Mouse (Mus musculus): ENCODE results near the gene Card6.
"Not testable (repeated sequence)": the region's sequence is repeated elsewhere in the genome, so short reads cannot be mapped to it uniquely, and the experiment has no call there.

Card6 gene

DNA sequence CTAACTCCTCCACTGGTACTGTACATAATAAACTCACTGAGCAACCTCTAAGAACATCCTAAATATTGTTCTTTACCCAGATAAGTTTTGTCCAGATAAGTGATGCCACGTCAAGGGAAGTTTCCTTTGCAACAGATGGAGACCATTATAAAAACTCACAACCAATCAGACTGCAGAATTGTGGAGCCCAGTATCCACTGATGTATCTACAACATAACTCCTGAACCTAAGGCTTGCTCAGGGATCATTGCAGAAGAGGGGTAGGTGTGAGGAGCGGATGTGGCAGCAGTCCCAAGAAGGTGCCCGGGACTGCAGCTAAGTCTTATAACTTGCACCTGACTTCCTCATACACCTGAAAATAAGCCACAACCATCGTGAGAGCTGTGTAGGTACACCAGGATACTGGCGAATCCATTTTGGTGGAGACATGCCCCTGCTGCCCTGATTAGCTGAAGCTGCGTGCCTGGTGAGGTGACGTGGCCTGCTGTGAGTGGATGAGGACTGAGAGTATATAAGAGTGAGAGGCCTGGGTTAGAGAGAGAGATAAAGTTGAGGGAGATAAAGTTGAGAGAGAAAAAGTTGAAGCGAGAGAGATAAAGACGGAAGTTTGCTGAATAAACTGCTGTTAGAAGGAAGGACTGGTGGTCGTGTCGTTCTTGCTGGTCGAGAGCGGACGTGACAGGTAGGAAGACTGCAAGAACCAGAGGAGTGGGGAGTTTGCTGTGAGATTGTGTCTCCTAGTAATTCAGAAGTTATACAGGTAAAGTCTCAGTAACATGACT lies 22.7 kb upstream of the Card6 start:
- not testable (repeated sequence) for DNase-seq (ENCODE audit: low read depth, low spot score)

DNA sequence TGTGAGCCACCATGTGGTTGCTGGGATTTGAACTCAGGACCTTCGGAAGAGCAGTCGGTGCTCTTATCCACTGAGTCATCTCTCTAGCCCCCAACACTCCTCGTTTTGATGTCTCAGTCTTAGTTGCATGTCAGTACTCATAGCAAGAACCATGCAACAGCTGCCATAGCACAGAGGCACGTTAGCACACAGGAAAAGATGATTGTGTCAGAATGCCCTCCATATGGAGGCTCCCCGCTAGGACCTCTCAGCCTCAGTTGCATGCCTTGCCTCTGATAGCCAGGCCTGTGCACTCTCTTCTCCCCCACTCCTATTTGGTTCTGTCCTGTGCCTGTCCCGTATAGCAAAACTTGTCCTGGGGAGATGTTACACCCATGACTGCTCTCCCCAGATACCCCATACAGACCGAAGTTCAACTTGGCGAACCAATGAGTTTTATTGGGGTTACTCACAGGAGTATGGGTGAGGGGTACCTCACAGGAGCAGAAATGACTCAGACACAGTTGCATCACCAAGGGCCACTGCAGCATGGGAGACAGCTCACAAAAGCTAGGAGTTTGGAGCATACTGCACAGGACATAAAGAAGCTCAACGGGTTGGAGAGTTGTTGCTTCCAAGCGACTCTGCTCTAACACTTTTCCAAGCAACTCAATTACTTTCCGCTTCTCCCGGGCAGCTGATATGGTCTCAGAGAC lies 20.9 kb upstream of the Card6 start:
- DNase-seq (ENCODE audit: low read depth, low spot score), result no peak

GRCm38 (mm10) chr15:5128176-5128940 lies 20.0 kb upstream of the Card6 start:
- DNase-seq (ENCODE audit: low read depth, low spot score), result no peak

DNA sequence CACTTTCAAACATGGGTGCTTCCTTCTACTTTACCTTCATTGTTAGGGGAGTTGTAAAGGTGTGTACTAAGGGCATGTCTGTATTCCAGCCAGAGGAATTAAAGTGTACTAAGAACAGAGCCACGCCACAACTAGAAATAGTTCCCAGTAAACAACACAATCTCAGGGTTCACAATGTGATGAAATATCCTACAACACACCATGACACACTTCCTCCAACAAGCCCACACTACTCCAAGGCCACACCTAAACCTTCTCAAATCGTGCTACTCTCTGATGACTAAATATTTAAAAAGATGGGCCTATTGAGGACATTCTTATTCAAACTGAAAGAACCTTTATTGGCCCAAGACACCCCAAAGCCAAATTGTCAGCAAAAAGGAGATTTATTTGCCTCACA lies 19.1 kb upstream of the Card6 start:
- no peak for DNase-seq (ENCODE audit: low read depth, low spot score)

GRCm38 (mm10) chr15:5126456-5126855 lies 18.1 kb upstream of the Card6 start:
- no peak for DNase-seq (ENCODE audit: low read depth, low spot score)

DNA sequence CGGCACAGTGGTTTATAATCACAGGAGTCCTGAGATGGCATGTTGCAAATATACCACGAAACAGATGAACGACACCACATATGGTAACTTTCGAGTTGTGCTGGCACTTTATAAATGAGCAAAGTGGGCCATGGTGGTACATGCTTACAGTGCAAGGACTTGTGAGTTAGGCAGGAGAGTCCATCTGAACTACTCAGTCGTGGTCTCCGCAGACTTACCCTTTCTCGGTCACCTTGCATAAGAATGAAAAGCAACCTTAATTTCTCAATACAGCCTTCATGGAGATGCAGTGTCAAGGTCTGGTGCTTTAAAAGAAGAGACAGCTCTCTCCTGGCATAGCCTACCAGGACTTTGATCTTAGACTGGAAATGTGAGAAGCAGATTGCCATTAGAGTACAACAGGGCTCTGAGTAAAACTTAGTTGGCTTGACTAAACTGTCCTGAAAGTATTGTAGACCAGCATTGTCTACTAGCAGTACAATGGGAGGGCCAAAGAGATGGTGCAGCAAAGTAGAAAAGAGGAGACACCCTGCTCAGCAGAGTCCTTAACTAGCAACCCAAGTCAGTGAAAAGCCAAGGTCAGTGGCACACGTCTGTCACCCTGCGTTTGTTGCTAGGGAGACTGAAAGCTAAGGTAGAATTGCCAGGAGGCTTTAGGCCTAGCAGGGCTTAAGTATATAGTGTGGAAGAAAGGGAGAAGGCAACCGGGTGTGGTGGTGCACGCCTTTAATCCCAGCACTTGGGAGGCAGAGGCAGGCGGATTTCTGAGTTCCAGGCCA lies 13.4 kb upstream of the Card6 start:
- DNase-seq (ENCODE audit: low read depth, low spot score), result no peak

DNA sequence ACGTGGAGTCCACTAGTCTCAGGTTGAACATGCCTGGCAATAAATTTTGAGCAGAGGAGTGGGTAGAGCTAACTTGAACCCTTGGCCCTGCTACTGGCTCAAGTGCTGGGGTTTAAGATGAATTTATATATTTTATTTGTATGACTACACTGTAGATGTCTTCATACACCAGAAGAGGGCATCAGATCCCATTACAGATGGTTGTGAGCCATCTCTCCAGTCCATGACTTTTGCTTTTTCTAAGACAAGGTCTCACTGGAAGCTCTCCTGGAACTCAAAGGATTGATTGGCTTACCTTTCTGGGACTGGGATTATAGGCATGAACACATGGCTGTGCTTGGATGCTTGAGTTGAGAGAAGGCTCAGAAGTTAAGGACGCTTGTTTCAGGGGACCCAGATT lies 11.4 kb upstream of the Card6 start:
- DNase-seq (ENCODE audit: low read depth, low spot score), result no peak

GRCm38 (mm10) chr15:5119192-5119591 lies 10.9 kb upstream of the Card6 start:
- DNase-seq (ENCODE audit: low read depth, low spot score), result no peak

GRCm38 (mm10) chr15:5118626-5119025 lies 10.3 kb upstream of the Card6 start:
- no peak for DNase-seq (ENCODE audit: low read depth, low spot score)

DNA sequence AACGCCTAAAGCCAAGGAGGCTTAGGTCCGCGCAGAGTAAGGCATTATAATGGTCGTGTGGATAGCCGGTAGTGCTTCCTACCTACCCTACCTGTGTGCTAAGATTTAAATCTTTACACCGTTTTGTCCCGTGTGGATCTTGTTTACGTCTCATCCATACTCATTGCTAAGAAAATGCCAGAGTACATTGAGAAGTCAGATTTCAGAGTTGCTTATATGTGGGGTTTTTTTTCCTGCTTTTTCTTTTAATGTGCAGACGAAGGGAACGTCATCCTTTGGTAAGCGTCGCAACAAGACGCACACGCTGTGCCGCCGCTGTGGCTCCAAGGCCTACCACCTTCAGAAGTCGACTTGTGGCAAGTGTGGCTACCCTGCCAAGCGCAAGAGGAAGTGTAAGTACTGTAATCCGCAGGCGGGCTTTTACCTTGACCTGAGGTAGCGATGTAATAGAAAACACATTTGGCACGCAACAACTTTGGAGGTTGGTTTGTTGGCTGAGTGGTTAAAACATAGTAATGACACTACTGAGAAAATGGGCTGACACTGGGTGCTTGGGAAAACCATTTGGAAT lies 8.8 kb upstream of the Card6 start:
- no peak for DNase-seq (ENCODE audit: low read depth, low spot score)

DNA sequence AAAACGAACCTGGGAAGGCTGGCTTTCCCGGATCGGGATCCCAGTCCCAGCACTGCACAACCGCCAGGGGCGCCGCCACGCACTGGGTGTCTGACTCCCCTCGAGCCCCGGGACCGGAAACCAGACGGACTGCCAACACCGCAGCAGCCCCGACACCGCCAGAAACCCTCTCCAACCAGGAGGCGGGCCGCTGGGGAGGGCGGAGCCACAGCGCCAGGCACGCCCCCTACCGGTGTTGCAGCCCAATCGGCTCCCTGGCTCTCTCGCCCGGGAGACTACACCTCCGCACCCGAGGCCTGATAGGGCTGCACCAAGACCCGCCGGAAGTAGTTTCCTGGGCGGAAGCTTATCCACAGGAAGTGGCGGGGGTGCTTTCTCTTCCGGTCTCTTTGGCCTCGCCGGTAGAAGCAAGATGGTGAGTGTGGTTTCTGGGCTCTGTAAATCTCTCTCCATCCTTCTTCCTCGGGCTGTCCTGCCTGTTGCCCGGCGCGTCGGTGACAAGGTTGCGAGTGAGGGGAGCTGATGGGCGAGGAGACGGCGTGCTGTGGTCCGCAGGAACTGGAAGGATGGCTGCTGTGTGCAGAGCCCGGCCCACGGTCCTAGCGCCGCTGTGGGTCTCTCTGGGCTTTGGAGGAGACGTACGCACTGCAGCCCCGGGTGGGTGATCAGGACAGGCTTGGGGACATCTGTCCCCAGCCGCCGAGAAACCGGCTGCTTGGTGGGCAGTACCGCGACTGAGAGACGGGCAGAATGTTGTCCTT lies 8.1 kb upstream of the Card6 start, which contains the start of gene Rpl37:
Rpl37 (plus strand) TSS at position 376 of the 761 bp plus-strand sequence.
- peak; percentile 94 for DNase-seq (ENCODE audit: low read depth, low spot score)

DNA sequence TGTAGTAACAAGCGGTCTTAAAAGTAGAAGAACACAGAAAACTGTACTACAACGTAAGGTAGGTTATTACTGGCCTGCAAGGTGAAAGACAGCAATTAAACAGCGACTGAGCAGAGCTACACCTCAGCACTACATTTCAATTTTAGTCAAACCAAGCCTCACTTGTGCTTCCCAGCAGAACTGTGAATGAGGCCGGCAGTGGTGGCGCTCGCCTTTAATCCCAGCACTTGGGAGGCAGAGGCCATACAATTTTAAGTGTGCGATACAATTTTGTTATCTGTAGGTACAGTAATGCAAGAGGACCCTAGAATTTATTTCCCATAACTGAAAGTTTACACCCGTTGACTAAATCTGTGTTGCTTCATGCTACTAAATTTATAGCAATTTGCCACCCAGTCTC lies 6.8 kb upstream of the Card6 start:
- no peak for DNase-seq (ENCODE audit: low read depth, low spot score)

GRCm38 (mm10) chr15:5112651-5113050 lies 4.3 kb upstream of the Card6 start:
- DNase-seq (ENCODE audit: low read depth, low spot score), result no peak

DNA sequence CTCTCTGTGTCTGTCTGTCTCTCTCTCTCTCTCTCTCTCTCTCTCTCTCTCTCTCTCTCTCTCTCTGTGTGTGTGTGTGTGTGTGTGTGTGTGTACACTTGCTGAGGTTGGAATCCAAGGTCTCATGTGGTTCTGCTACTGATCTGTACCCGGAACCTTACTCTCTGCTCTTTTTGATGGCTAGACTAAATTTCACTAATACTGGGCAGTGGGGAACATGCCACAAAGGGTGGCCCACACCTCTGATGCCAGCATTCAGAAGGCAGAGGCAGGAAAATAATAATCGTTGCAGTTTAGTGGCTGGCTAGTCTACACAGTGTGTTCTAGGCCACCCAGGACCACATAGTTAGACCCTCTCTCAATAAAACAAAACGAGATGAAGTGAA lies 309 bp upstream of the Card6 start:
- no peak for DNase-seq (ENCODE audit: low read depth, low spot score)

- DNase-seq (ENCODE audit: low read depth, low spot score), result no peak
These were observed 2.0 kb downstream of the Card6 start for GRCm38 (mm10) chr15:5106293-5106692.

DNA sequence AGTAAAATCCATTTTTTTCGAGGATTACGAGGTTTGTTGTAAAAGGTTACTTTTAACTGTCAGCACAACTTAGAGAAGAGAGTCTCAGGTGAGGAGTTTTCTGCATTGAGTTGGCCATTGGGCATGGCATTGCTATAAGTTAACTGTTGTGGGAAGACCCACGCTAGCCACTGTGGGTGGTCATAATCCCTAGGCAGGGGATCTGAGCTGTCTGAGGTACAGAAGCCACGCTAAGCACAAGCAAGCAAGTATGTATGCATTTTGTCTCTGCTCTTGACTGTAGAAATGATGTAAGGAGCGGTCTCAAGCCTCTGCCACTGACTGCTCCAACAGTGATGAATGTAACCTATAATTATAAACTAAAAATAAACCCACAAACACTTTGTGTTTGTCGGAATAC lies 2.4 kb downstream of the Card6 start:
- DNase-seq (ENCODE audit: low read depth, low spot score), result no peak

- no peak for DNase-seq (ENCODE audit: low read depth, low spot score)
These were observed 6.0 kb downstream of the Card6 start for GRCm38 (mm10) chr15:5102312-5102711.

GRCm38 (mm10) chr15:5097376-5097775 lies 11.0 kb downstream of the Card6 start:
- no peak for DNase-seq (ENCODE audit: low read depth, low spot score)

DNA sequence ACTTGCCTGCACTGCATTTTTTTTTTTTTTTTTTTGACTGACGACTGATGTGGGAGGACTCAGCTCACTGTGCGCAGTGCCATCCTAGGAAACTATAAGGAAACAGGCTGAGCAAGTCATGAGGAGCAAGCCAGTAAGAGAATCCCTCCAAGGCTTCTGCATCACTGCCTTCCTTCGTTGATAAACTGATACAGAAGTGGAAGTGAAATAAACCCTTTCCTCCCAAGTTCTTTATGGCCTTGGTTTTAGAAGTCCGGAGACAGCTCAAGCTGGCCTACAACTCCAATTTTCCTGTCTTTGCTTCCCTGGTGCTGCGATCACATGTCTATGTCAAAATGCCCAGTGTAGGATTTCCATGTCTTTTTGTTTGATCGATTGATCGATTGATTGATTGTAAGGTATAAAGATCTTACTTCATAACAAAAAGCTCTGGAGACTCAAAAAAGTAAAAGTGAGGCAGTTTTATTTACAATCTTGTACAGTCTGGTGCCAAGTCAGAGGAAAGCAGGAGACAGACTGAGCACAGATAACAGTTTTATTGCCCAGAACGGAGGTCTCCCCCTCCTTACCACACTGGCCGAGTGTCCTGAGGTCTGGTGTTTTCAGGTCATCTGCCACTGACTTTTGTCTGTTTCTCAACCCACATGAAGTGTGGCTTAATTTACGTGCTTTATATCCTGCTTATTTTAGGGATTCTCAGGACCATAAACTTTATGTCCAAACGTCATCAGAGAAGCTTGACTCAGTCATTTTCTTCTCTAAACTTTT lies 12.6 kb downstream of the Card6 start:
- DNase-seq (ENCODE audit: low read depth, low spot score), result no peak

GRCm38 (mm10) chr15:5090131-5090530 lies 18.2 kb downstream of the Card6 start:
- DNase-seq (ENCODE audit: low read depth, low spot score), result no peak

Data from c-Kit-negative CD71-positive TER-119-positive erythroid progenitor cells, embryonic 14.5 days (primary cell).